Mouse (Mus musculus) frontal cortex, adult 2 months (tissue): ENCODE measurements at regions not wholly inside any gene's neighbourhood (a gene's known extent, or its start where the extent isn't known, plus 50 kb on each side); places are given as distances from the start of the nearest gene placed in this dataset.
A peak's percentile ranks its signal among the peaks of the same experiment; 100 is the strongest.
"Not testable (repeated sequence)": the region's sequence is repeated elsewhere in the genome, so short reads cannot be mapped to it uniquely, and the experiment has no call there.

Source experiments
- DNase-seq, 2 experiments: peaks; one replicate each; pipeline ENCODE4 v3.0.0; 2022; ENCODE audit warnings: low spot score in 1 of 2; ENCODE audit errors: extremely low spot score in 1 of 2

DNA sequence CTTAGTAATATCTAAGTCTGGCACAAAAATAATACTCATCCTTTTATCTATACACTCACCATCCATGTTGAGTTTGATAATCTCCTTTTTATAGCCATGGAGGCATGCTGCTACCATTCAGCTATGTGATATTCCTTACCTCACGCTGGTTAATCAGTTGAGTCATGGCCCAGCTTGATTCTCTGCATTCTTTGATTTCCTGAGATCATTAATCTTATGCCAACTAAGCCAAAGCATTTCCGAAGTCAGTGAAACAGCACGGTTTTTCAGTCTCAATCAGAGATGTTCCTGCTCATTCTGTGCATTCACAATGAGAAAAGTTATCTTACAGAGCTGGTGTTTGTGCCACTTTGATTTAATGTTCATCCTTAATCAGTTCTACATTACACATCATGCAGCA is 380.7 kb upstream of the Dsel start:
- no peak for DNase-seq

DNA sequence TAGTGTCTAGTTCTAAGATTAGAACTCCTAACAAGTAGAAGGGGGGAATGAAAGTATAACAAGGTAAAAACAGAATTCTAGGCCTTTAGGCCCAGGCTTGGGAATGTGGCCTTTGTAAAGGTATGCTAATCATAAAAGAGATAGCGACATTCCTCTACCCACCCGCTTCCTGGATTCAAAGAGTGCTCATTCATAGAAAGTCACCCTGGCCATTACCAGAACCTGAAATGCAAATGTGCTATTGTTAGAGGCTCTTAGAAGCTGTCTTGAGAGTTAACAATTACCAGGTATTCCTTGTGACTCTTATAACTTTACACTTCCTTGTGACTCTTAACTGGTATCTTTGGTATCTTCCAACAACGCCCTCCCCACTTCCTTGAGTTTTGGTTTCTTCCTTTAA is 360.8 kb upstream of the Dsel start:
- DNase-seq, result not testable (repeated sequence)

DNA sequence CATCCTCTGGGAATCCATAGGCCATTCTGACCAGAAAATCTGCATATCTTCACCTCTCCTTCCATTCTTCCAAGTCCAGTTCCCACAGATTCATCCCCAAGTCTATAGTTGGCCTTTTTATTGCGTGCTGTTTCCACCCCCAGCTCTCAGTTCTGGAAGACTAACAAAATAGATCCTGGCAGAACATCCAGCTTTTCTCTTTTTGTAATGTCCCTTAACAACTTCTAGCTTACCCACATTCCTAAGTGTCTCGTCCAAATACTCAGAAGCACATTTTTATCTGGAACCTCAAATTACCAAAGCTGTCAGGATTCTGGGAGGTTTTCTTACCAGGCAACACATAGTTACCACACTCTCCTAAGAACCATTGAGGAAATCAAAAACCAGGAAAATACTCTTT is 327.9 kb upstream of the Dsel start:
- peak in 1 of 2 experiments; percentile 2 for DNase-seq

DNA sequence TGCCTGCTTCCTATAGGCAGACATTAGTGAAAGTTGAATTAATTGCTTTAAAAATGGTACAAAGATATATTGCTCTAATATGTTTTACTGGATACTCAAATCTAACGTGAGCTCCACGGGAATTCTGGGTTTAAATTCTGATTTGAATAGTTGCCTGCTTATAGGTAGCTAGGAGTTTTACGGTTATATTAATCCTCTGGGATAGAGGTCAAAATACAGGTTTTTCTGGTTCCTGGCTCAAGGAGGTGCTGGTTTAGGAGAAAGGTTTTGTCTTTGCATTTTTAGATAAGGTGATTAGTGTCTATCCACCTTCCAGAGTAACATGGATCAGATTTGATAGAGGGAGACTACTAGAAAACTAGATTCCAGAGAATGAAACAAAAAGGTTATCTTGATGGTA is 315.7 kb upstream of the Dsel start:
- DNase-seq, result no peak
